Mouse (Mus musculus): Measurements from ENCODE around the gene Rps3. TPM values are rescaled to one million over a fixed set of nuclear protein-coding genes. Genes with fewer than 3 reads are reported as not detected.

Gene Rps3
- polyA plus RNA-seq, 1 experiment from 2014 or later = 1,216 TPM

DNA sequence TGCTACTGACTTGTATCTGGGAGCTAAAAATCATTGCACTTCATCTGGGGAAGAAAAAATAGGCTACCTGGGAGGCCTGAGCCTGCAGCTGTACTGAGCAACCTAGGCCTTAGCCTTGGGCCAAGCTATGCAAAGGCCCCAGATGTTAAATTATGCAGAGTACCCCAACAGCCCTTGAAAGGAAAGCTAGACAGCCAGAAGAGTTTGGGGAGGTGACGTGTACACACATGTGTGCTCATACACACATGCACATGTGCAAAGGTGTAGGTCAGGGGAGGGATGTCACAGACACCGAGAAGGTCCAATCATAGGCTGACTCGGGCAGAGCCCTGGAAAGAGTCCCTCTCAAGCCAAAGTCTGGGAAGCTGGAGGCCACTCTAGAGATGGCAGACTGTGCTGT lies 55.6 kb downstream of the Rps3 start:
- in situ Hi-C loops (cut with MboI; ENCODE audit: low pct_unique_long_range_greater_than_20kb) = no loop called here
- H3K27me3 ChIP-seq = no peaks in the 10 kb centered on the region
- DNase-seq (ENCODE audit: low read depth, low spot score) = no peak
- ATAC-seq = no peak
- no peak for TF ChIP-seq CTCF (IDR thresholded peaks at IDR 0.05)
- ChIA-PET CTCF (interaction anchor here (0.8 kb wide), 1 partner anchor 53 kb away, joined by 3 read pairs; no protein-coding TSS in a partner anchor), POLR2A (no interaction called here)

Other genes with a start within 250 kb of the Rps3 start
- gene Mogat2, start 245.1 kb downstream of the Rps3 start, polyA plus RNA-seq (2021) = not detected
- gene Map6, start 216.3 kb downstream of the Rps3 start, polyA plus RNA-seq (2021) = 15.8 TPM
- gene Serpinh1, start 130.5 kb downstream of the Rps3 start, polyA plus RNA-seq (2021) = 662 TPM
- gene Gdpd5, start 102.3 kb downstream of the Rps3 start, polyA plus RNA-seq (2021) = 13.9 TPM
- 0.09 TPM for gene Klhl35, start 17.7 kb downstream of the Rps3 start, polyA plus RNA-seq (2021)
- gene Arrb1, start 51.7 kb upstream of the Rps3 start, polyA plus RNA-seq (2021) = 11.7 TPM
- gene Tpbgl, start 143.4 kb upstream of the Rps3 start, polyA plus RNA-seq (2021) = 0.03 TPM
- not detected for gene Slco2b1, start 227.6 kb upstream of the Rps3 start, polyA plus RNA-seq (2021)
- gene Olfr520, start 246.5 kb upstream of the Rps3 start, polyA plus RNA-seq (2021) = not detected

Data from Patski (cell line).